Mouse (Mus musculus) MEL (cell line): ENCODE measurements around the gene Tnik. TPM values are rescaled to one million over a fixed set of nuclear protein-coding genes. Genes with fewer than 3 reads are reported as not detected.

Source experiments
- DNase-seq: peaks from one replicate; pipeline ENCODE4 v3.0.0; 2011; ENCODE audit warnings: low read depth, low spot score
- H3K27ac ChIP-seq: 2 replicates; pipeline ENCODE4 v1.5.1; 2012; ENCODE audit warnings: low read depth, mild to moderate bottlenecking, control low read depth, low read length, moderate library complexity; ENCODE audit not compliant: control insufficient read depth
- H3K27me3 ChIP-seq, 2 experiments: fragments of 150-350 bp in 1 of 2; sonication (generic) in 1 of 2; 2 replicates each; pipeline ENCODE4 v1.6.1; 2012; ENCODE audit warnings: low read length in 2 of 2, mild to moderate bottlenecking in 2 of 2, improper control_type of control experiment in 1 of 2, moderate library complexity in 1 of 2; ENCODE audit not compliant: insufficient read depth in 2 of 2, control insufficient read depth in 1 of 2
- H3K36me3 ChIP-seq, 2 experiments: 2 replicates each; pipeline ENCODE4 v1.6.1; 2012 to 2014; ENCODE audit warnings: low read length in 2 of 2, improper control_type of control experiment in 1 of 2, inconsistent platforms in 1 of 2, mild to moderate bottlenecking in 1 of 2; ENCODE audit not compliant: insufficient read depth in 2 of 2, control insufficient read depth in 1 of 2
- H3K4me1 ChIP-seq, 2 experiments: fragments of 150-350 bp in 1 of 2; sonication (generic) in 1 of 2; 2 replicates each; pipeline ENCODE4 v1.6.1; 2012; ENCODE audit warnings: low read length in 2 of 2, improper control_type of control experiment in 1 of 2, mild to moderate bottlenecking in 1 of 2; ENCODE audit not compliant: insufficient read depth in 2 of 2, control insufficient read depth in 1 of 2
- H3K4me3 ChIP-seq, 2 experiments: fragments of 150-350 bp in 1 of 2; sonication (generic) in 1 of 2; 2 replicates each; pipeline ENCODE4 v1.5.1; 2012; ENCODE audit warnings: low read depth in 2 of 2, low read length in 2 of 2, mild to moderate bottlenecking in 2 of 2, moderate library complexity in 2 of 2, control low read depth in 1 of 2, improper control_type of control experiment in 1 of 2; ENCODE audit not compliant: control insufficient read depth in 1 of 2, insufficient read depth in 1 of 2
- H3K79me2 ChIP-seq: 2 replicates; pipeline ENCODE4 v1.6.1; 2012; ENCODE audit warnings: mild to moderate bottlenecking, low read length, moderate library complexity; ENCODE audit not compliant: control insufficient read depth, poor library complexity, insufficient read depth
- H3K9ac ChIP-seq: 2 replicates; pipeline ENCODE4 v1.6.1; 2012; ENCODE audit warnings: low read depth, mild to moderate bottlenecking, control low read depth, low read length, moderate library complexity; ENCODE audit not compliant: control insufficient read depth, poor library complexity, severe bottlenecking
- H3K9me3 ChIP-seq: fragments of 150-350 bp; sonication (generic); replicated peaks from 2 replicates; pipeline ENCODE4 v1.6.1; 2012; ENCODE audit warnings: mild to moderate bottlenecking, low read length, improper control_type of control experiment, moderate library complexity; ENCODE audit not compliant: insufficient read depth
- BHLHE40 ChIP-seq: IDR thresholded peaks from 2 replicates; pipeline ENCODE4 v1.6.1; 2012; ENCODE audit warnings: low read depth, mild to moderate bottlenecking, inconsistent platforms, low read length, improper control_type of control experiment, borderline replicate concordance
- CHD1 ChIP-seq: IDR thresholded peaks from 2 replicates; pipeline ENCODE4 v1.6.1; 2012; ENCODE audit warnings: low read depth, mild to moderate bottlenecking, inconsistent platforms, low read length, improper control_type of control experiment
- CHD2 ChIP-seq: IDR thresholded peaks from 2 replicates; pipeline ENCODE4 v1.6.1; 2011; ENCODE audit warnings: low read length, improper control_type of control experiment
- CTCF ChIP-seq, 3 experiments: IDR thresholded peaks in 2 of 3; conservative IDR thresholded peaks in 1 of 3; 2 replicates each; pipeline ENCODE4 v1.5.1; 2011 to 2012; ENCODE audit warnings: low read length in 3 of 3, low read depth in 2 of 3, mild to moderate bottlenecking in 2 of 3, improper control_type of control experiment in 1 of 3, inconsistent platforms in 1 of 3, mixed read lengths in 1 of 3, moderate library complexity in 1 of 3; ENCODE audit not compliant: control insufficient read depth in 1 of 3, insufficient read depth in 1 of 3, poor library complexity in 1 of 3, severe bottlenecking in 1 of 3
- ELF1 ChIP-seq: IDR thresholded peaks from 2 replicates; pipeline ENCODE4 v1.6.1; 2014; ENCODE audit warnings: low read depth, mild to moderate bottlenecking, inconsistent platforms, low read length, improper control_type of control experiment, moderate library complexity
- GABPA ChIP-seq: IDR thresholded peaks from 2 replicates; pipeline ENCODE4 v1.6.1; 2012; ENCODE audit warnings: low read depth, mild to moderate bottlenecking, inconsistent platforms, low read length, improper control_type of control experiment, moderate library complexity
- JUND ChIP-seq: IDR thresholded peaks from 2 replicates; pipeline ENCODE4 v1.6.1; 2011; ENCODE audit warnings: low read depth, mild to moderate bottlenecking, improper control_type of control experiment, low read length
- MAX ChIP-seq: IDR thresholded peaks from 2 replicates; pipeline ENCODE4 v1.6.1; 2011; ENCODE audit warnings: low read length, improper control_type of control experiment
- MEF2A ChIP-seq: IDR thresholded peaks from 2 replicates; pipeline ENCODE4 v1.6.1; 2014; ENCODE audit warnings: low read depth, mild to moderate bottlenecking, inconsistent platforms, low read length, improper control_type of control experiment; ENCODE audit not compliant: poor library complexity, insufficient replicate concordance, severe bottlenecking; ENCODE audit errors: extremely low read depth
- MXI1 ChIP-seq: IDR thresholded peaks from 2 replicates; pipeline ENCODE4 v1.6.1; 2011; ENCODE audit warnings: mild to moderate bottlenecking, low read depth, low read length, improper control_type of control experiment
- MYC ChIP-seq: IDR thresholded peaks from 2 replicates; pipeline ENCODE4 v1.6.1; 2011; ENCODE audit warnings: low read depth, mild to moderate bottlenecking, low read length, improper control_type of control experiment, moderate library complexity
- NELFE ChIP-seq: IDR thresholded peaks from 2 replicates; pipeline ENCODE4 v1.6.1; 2011; ENCODE audit warnings: low read depth, low read length, improper control_type of control experiment
- NRF1 ChIP-seq: IDR thresholded peaks from 2 replicates; pipeline ENCODE4 v1.6.1; 2014; ENCODE audit warnings: low read depth, mild to moderate bottlenecking, inconsistent platforms, low read length, improper control_type of control experiment, moderate library complexity; ENCODE audit not compliant: poor library complexity, insufficient read depth, severe bottlenecking
- POLR2A ChIP-seq, 2 experiments: IDR thresholded peaks; 2 replicates each; pipeline ENCODE4 v1.6.1; 2011 to 2012; ENCODE audit warnings: low read length in 2 of 2, mild to moderate bottlenecking in 2 of 2, control low read depth in 1 of 2, improper control_type of control experiment in 1 of 2, low read depth in 1 of 2, moderate library complexity in 1 of 2; ENCODE audit not compliant: control insufficient read depth in 1 of 2, insufficient read depth in 1 of 2, poor library complexity in 1 of 2
- POLR2AphosphoS5 ChIP-seq: IDR thresholded peaks from 2 replicates; pipeline ENCODE4 v1.6.1; 2012; ENCODE audit warnings: low read depth, borderline replicate concordance, mild to moderate bottlenecking, inconsistent platforms, low read length, moderate library complexity, mixed read lengths
- RAD21 ChIP-seq: IDR thresholded peaks from 2 replicates; pipeline ENCODE4 v1.6.1; 2011; ENCODE audit warnings: mild to moderate bottlenecking, low read depth, low read length, improper control_type of control experiment
- SMC3 ChIP-seq: IDR thresholded peaks from 2 replicates; pipeline ENCODE4 v1.6.1; 2011; ENCODE audit warnings: low read depth, low read length, improper control_type of control experiment
- TAL1 ChIP-seq: IDR thresholded peaks from 2 replicates; pipeline ENCODE4 v1.6.1; 2012; ENCODE audit warnings: mild to moderate bottlenecking, inconsistent platforms, low read length, moderate library complexity, mixed read lengths
- TBP ChIP-seq: IDR thresholded peaks from 2 replicates; pipeline ENCODE4 v1.8.0; 2011; ENCODE audit warnings: low read depth, low read length, improper control_type of control experiment
- USF1 ChIP-seq: IDR thresholded peaks from 2 replicates; pipeline ENCODE4 v1.6.1; 2014; ENCODE audit warnings: low read depth, mild to moderate bottlenecking, inconsistent platforms, low read length, improper control_type of control experiment, moderate library complexity
- USF2 ChIP-seq, 2 experiments: IDR thresholded peaks; 2 replicates each; pipeline ENCODE4 v1.6.1; 2011 to 2012; ENCODE audit warnings: improper control_type of control experiment in 2 of 2, low read length in 2 of 2, borderline replicate concordance in 1 of 2, inconsistent platforms in 1 of 2, low read depth in 1 of 2, mild to moderate bottlenecking in 1 of 2; ENCODE audit not compliant: insufficient read depth in 1 of 2
- ZKSCAN1 ChIP-seq: IDR thresholded peaks from 2 replicates; pipeline ENCODE4 v1.6.1; 2012; ENCODE audit warnings: low read depth, mild to moderate bottlenecking, inconsistent platforms, low read length, improper control_type of control experiment, moderate library complexity
- polyA plus RNA-seq, 2 experiments: library from polyadenylated mRNA; stranded (reverse) in 1 of 2; unstranded in 1 of 2; fragments of >175 nt in 1 of 2; fragments of >200 nt in 1 of 2; gene quantifications; 2 replicates each; pipeline versions ENCODE4 v1.2.1 to v1.2.4; 2012; ENCODE audit warnings: low replicate concordance in 2 of 2, low read depth in 1 of 2; ENCODE audit not compliant: insufficient read length in 2 of 2, insufficient read depth in 1 of 2, missing spikeins in 1 of 2
- total RNA-seq: library from RNA; depleted of rRNA; stranded (reverse); fragments of 300-350 nt; gene quantifications from 2 replicates; pipeline ENCODE4 v1.2.3, GENCODE M21; 2012

Tnik gene
- total and polyA plus RNA-seq, 3 experiments = 9.9 to 78.4 (median 13.6) TPM

GRCm38 (mm10) chr3:28585750-28586465 is 322.9 kb downstream of the Tnik start:
- TF ChIP-seq ELF1 = no peak
- TF ChIP-seq POLR2AphosphoS5 = no peak
- no peak for TF ChIP-seq ZKSCAN1
- TF ChIP-seq MAX = no peak
- no peak for TF ChIP-seq MXI1
- TF ChIP-seq USF1 = no peak
- no peak for TF ChIP-seq BHLHE40
- TF ChIP-seq GABPA = no peak
- TF ChIP-seq SMC3 = no peak
- TF ChIP-seq CTCF (IDR thresholded peaks at IDR 0.05 in 2 of 3, conservative IDR thresholded peaks at IDR 0.05 in 1 of 3; ENCODE audit: control insufficient read depth in 1 of 3, insufficient read depth in 1 of 3, low read depth in 2 of 3, low read length in 3 of 3, poor library complexity in 1 of 3, severe bottlenecking in 1 of 3) = no peak
- TF ChIP-seq USF2 (IDR thresholded peaks at IDR 0.05; ENCODE audit: borderline replicate concordance in 1 of 2, insufficient read depth in 1 of 2, low read depth in 1 of 2, low read length in 2 of 2) = no peak
- TF ChIP-seq MYC = no peak
- TF ChIP-seq TAL1 = no peak
- no peak for TF ChIP-seq CHD2
- TF ChIP-seq POLR2A (IDR thresholded peaks at IDR 0.05; ENCODE audit: control insufficient read depth in 1 of 2, insufficient read depth in 1 of 2, low read depth in 1 of 2, low read length in 2 of 2, poor library complexity in 1 of 2) = no peak
- TF ChIP-seq NELFE = no peak
- no peak for TF ChIP-seq JUND
- TF ChIP-seq MEF2A = no peak
- Histone ChIP-seq H3K9me3 (no peaks in the 10 kb centered on the region), H3K9ac (no peak overlapping the region), H3K36me3 (no peaks in the 10 kb centered on the region), H3K4me1 (no peaks in the 10 kb centered on the region), H3K4me3 (no peak overlapping the region), H3K27ac (no peak overlapping the region), H3K79me2 (no peaks in the 10 kb centered on the region), H3K27me3 (no peaks in the 10 kb centered on the region)
- DNase-seq = no peak

GRCm38 (mm10) chr3:28587808-28588207 is 324.8 kb downstream of the Tnik start:
- H3K9me3 ChIP-seq = no peaks in the 10 kb centered on the region
- H3K27ac ChIP-seq = no peak overlapping the region
- H3K27me3 ChIP-seq = no peaks in the 10 kb centered on the region
- no peaks in the 10 kb centered on the region for H3K79me2 ChIP-seq
- H3K36me3 ChIP-seq = no peaks in the 10 kb centered on the region
- TF ChIP-seq RAD21 (no peak), NRF1 (no peak), CHD1 (no peak), USF2 (IDR thresholded peaks at IDR 0.05; ENCODE audit: borderline replicate concordance in 1 of 2, insufficient read depth in 1 of 2, low read depth in 1 of 2, low read length in 2 of 2) (no peak), MEF2A (no peak), MAX (no peak), TBP (no peak)
- TF ChIP-seq, all 39 proteins: peak for 0
- H3K9ac ChIP-seq = no peak overlapping the region
- no peaks in the 10 kb centered on the region for H3K4me1 ChIP-seq
- DNase-seq = no peak
- H3K4me3 ChIP-seq = no peak overlapping the region
